Mouse (Mus musculus) fibroblast of lung, adult 2 months (primary cell): ENCODE data around the gene 2210017I01Rik.

Experiments used
- DNase-seq: peaks from one replicate; pipeline ENCODE4 v3.0.0-alpha.2; 2011; ENCODE audit warnings: low read depth

2210017I01Rik gene

GRCm38 (mm10) chr3:92607392-92607791, at the start of gene 2210017I01Rik:
Gene 2210017I01Rik (minus strand): TSS chr3:92607492.
- no peak for DNase-seq

GRCm38 (mm10) chr3:92656826-92657225, 49.5 kb upstream of the 2210017I01Rik start, which contains the start of gene Lce1b:
Gene Lce1b (minus strand): TSS chr3:92656926.
- DNase-seq = no peak

- DNase-seq = no peak
Measured at GRCm38 (mm10) chr3:92648207-92648606, 40.9 kb upstream of the 2210017I01Rik start, which contains the start of gene Lce1a1. Gene Lce1a1 (minus strand): TSS chr3:92648307.

- no peak for DNase-seq
Measured at GRCm38 (mm10) chr3:92639854-92640253, 32.6 kb upstream of the 2210017I01Rik start.

- DNase-seq = no peak
Measured at GRCm38 (mm10) chr3:92638653-92638991, 31.3 kb upstream of the 2210017I01Rik start.

- DNase-seq = no peak
Measured at GRCm38 (mm10) chr3:92637745-92638652, 30.7 kb upstream of the 2210017I01Rik start.

- DNase-seq = no peak
Measured at GRCm38 (mm10) chr3:92621560-92621959, 14.3 kb upstream of the 2210017I01Rik start, which contains the start of gene Lce6a. Gene Lce6a (minus strand): TSS chr3:92621660.

GRCm38 (mm10) chr3:92609804-92610203, 2.5 kb upstream of the 2210017I01Rik start:
- DNase-seq = no peak

- no peak for DNase-seq
Measured at GRCm38 (mm10) chr3:92602169-92602568, 5.1 kb downstream of the 2210017I01Rik start.

- no peak for DNase-seq
Measured at GRCm38 (mm10) chr3:92600456-92600855, 6.8 kb downstream of the 2210017I01Rik start.

GRCm38 (mm10) chr3:92599973-92600372, 7.3 kb downstream of the 2210017I01Rik start:
- DNase-seq = no peak

- no peak for DNase-seq
Measured at GRCm38 (mm10) chr3:92598429-92598828, 8.9 kb downstream of the 2210017I01Rik start.

- no peak for DNase-seq
Measured at GRCm38 (mm10) chr3:92588858-92589257, 18.4 kb downstream of the 2210017I01Rik start, which contains the start of gene Smcp. Gene Smcp (minus strand): TSS chr3:92588997.

GRCm38 (mm10) chr3:92587190-92587589, 20.1 kb downstream of the 2210017I01Rik start:
- DNase-seq = no peak

- DNase-seq = no peak
Measured at GRCm38 (mm10) chr3:92585055-92585454, 22.2 kb downstream of the 2210017I01Rik start.

- DNase-seq = no peak
Measured at GRCm38 (mm10) chr3:92583164-92583826, 24.0 kb downstream of the 2210017I01Rik start.

- no peak for DNase-seq
Measured at GRCm38 (mm10) chr3:92579508-92579907, 27.8 kb downstream of the 2210017I01Rik start.

- DNase-seq = no peak
Measured at GRCm38 (mm10) chr3:92578652-92579413, 28.5 kb downstream of the 2210017I01Rik start.

GRCm38 (mm10) chr3:92573449-92574041, 33.7 kb downstream of the 2210017I01Rik start, which contains the start of gene Ivl:
Gene Ivl (minus strand): TSS chr3:92573735.
- no peak for DNase-seq

GRCm38 (mm10) chr3:92572514-92573155, 34.7 kb downstream of the 2210017I01Rik start:
- DNase-seq = no peak

GRCm38 (mm10) chr3:92568752-92569151, 38.5 kb downstream of the 2210017I01Rik start:
- DNase-seq = no peak
